Mouse (Mus musculus) liver, postnatal 0 days (tissue): ENCODE measurements around the gene Hoxd4. TPM values are rescaled to one million over a fixed set of nuclear protein-coding genes. Genes with fewer than 3 reads are reported as not detected.

Experiments used
- ATAC-seq: fragments of 200-750 bp; cut with Nextera tagmentation; 2 replicates; pipeline ENCODE4 v1.8.0; 2017; ENCODE audit warnings: mild to moderate bottlenecking, moderate library complexity
- DNase-seq: peaks from one replicate; pipeline ENCODE4 v3.0.0-alpha.2; 2016
- H3K27ac ChIP-seq: fragments of 300-500 bp; sonication (generic); 2 replicates; pipeline ENCODE4 v1.5.1; 2014; ENCODE audit warnings: antibody characterized with exemption, moderate library complexity, mild to moderate bottlenecking, low read depth
- H3K27me3 ChIP-seq: fragments of 300-500 bp; sonication (generic); 2 replicates; pipeline ENCODE4 v1.6.1; 2014; ENCODE audit warnings: low read length, control low read depth, mixed read lengths; ENCODE audit not compliant: insufficient read depth
- H3K36me3 ChIP-seq: fragments of 300-500 bp; sonication (generic); replicated peaks from 2 replicates; pipeline ENCODE4 v1.6.1; 2014; ENCODE audit warnings: mild to moderate bottlenecking, control low read depth, low read length, moderate library complexity, mixed read lengths; ENCODE audit not compliant: insufficient read depth
- H3K4me1 ChIP-seq: fragments of 300-500 bp; sonication (generic); 2 replicates; pipeline ENCODE4 v1.6.1; 2014; ENCODE audit warnings: antibody characterized with exemption, mild to moderate bottlenecking, control low read depth; ENCODE audit not compliant: insufficient read depth
- H3K4me2 ChIP-seq: fragments of 300-500 bp; sonication (generic); 2 replicates; pipeline ENCODE4 v1.6.1; 2014; ENCODE audit warnings: low read depth, mild to moderate bottlenecking, low read length, moderate library complexity, mixed read lengths
- H3K4me3 ChIP-seq: fragments of 300-500 bp; sonication (generic); 2 replicates; pipeline ENCODE4 v1.5.1; 2014; ENCODE audit warnings: low read depth, low read length
- H3K9ac ChIP-seq: fragments of 300-500 bp; sonication (generic); replicated peaks from 2 replicates; pipeline ENCODE4 v1.6.1; 2014; ENCODE audit warnings: mild to moderate bottlenecking, moderate library complexity
- H3K9me3 ChIP-seq: fragments of 300-500 bp; sonication (generic); 2 replicates; pipeline ENCODE4 v1.6.1; 2016; ENCODE audit warnings: mild to moderate bottlenecking, control low read depth, low read length, mixed read lengths
- CTCF ChIP-seq: sonication (generic); IDR thresholded peaks from 2 replicates; pipeline ENCODE4 v1.5.1; 2016; ENCODE audit warnings: antibody characterized with exemption, low read depth
- EP300 ChIP-seq: IDR thresholded peaks from 2 replicates; pipeline ENCODE4 v1.6.1; 2016; ENCODE audit warnings: antibody characterized with exemption, low read depth, mild to moderate bottlenecking
- WGBS: fragments of 180-500 bp; shearing (Covaris S2); extraction: QIAGEN DNeasy Blood & Tissue Kit; methylation state at CpG from one replicate; pipeline ENCODE4 v1.1.7; 2014; ENCODE audit not compliant: insufficient replicate concordance; 5-methylcytosine and 5-hydroxymethylcytosine counted together
- polyA plus RNA-seq: library from polyadenylated mRNA; unstranded; fragments of >200 nt; fragmentation: Nextera tagmentation; extraction: Ambion mirVana; gene quantifications from 2 replicates; pipeline ENCODE4 v1.2.1, GENCODE M21; 2015

Gene Hoxd4
- polyA plus RNA-seq, 1 experiment from 2014 or later, result not detected

- H3K36me3 ChIP-seq, result no peaks in the 10 kb centered on the region
- DNase-seq (no peak), ATAC-seq (no peak)
- H3K9me3 ChIP-seq, result no peaks in the 10 kb centered on the region
- no peaks in the 10 kb centered on the region for H3K4me1 ChIP-seq
- no peak overlapping the region for H3K4me3 ChIP-seq
- H3K4me2 ChIP-seq, result no peak overlapping the region
- peaks cover 98% of the 10 kb centered on the region for H3K27me3 ChIP-seq
- H3K27ac ChIP-seq, result no peak overlapping the region
- no peak for TF ChIP-seq CTCF
- no peak for TF ChIP-seq EP300
- no peak overlapping the region for H3K9ac ChIP-seq
- 4% methylated on average over 20 of the region's 20 CpGs for WGBS
Observed at GRCm38 (mm10) chr2:74738623-74739475, 27.1 kb downstream of the Hoxd4 start.

- TF ChIP-seq CTCF, result no peak
- TF ChIP-seq EP300, result no peak
- H3K4me1 ChIP-seq, result no peaks in the 10 kb centered on the region
- no peak overlapping the region for H3K9ac ChIP-seq
- H3K4me2 ChIP-seq, result no peak overlapping the region
- no peak for ATAC-seq
- no peak overlapping the region for H3K4me3 ChIP-seq
- H3K27ac ChIP-seq, result no peak overlapping the region
- no peaks in the 10 kb centered on the region for H3K9me3 ChIP-seq
- WGBS, result 18% methylated on average over 2 of the region's 2 CpGs
- peaks cover 98% of the 10 kb centered on the region for H3K27me3 ChIP-seq
- H3K36me3 ChIP-seq, result no peaks in the 10 kb centered on the region
- DNase-seq, result no peak
Observed at GRCm38 (mm10) chr2:74739476-74739800, 27.7 kb downstream of the Hoxd4 start.

GRCm38 (mm10) chr2:74739869-74740268, 28.1 kb downstream of the Hoxd4 start:
- no peak overlapping the region for H3K9ac ChIP-seq
- no peaks in the 10 kb centered on the region for H3K4me1 ChIP-seq
- H3K9me3 ChIP-seq, result no peaks in the 10 kb centered on the region
- DNase-seq (no peak), ATAC-seq (no peak)
- no peak overlapping the region for H3K4me3 ChIP-seq
- 9% methylated on average over 14 of the region's 14 CpGs for WGBS
- no peaks in the 10 kb centered on the region for H3K36me3 ChIP-seq
- H3K4me2 ChIP-seq, result no peak overlapping the region
- H3K27me3 ChIP-seq, result peaks cover 97% of the 10 kb centered on the region
- no peak overlapping the region for H3K27ac ChIP-seq
- TF ChIP-seq CTCF, result no peak
- no peak for TF ChIP-seq EP300

- H3K9ac ChIP-seq, result no peak overlapping the region
- 2% methylated on average over 43 of the region's 43 CpGs for WGBS
- H3K4me3 ChIP-seq, result no peak overlapping the region
- H3K9me3 ChIP-seq, result no peaks in the 10 kb centered on the region
- no peak for ATAC-seq
- H3K27me3 ChIP-seq, result peaks cover 96% of the 10 kb centered on the region
- DNase-seq, result no peak
- no peaks in the 10 kb centered on the region for H3K36me3 ChIP-seq
- H3K4me2 ChIP-seq, result no peak overlapping the region
- TF ChIP-seq CTCF (no peak), EP300 (no peak)
- no peak overlapping the region for H3K27ac ChIP-seq
- H3K4me1 ChIP-seq, result no peaks in the 10 kb centered on the region
Observed at GRCm38 (mm10) chr2:74740311-74741091, 28.8 kb downstream of the Hoxd4 start.

- no peak overlapping the region for H3K27ac ChIP-seq
- H3K4me2 ChIP-seq, result no peak overlapping the region
- H3K36me3 ChIP-seq, result no peaks in the 10 kb centered on the region
- H3K9ac ChIP-seq, result no peak overlapping the region
- DNase-seq, result no peak
- H3K4me3 ChIP-seq, result no peak overlapping the region
- H3K27me3 ChIP-seq, result peaks cover 96% of the 10 kb centered on the region
- H3K4me1 ChIP-seq, result no peaks in the 10 kb centered on the region
- no peak for TF ChIP-seq CTCF
- TF ChIP-seq EP300, result no peak
- WGBS, result 39% methylated on average over 2 of the region's 3 CpGs
- ATAC-seq, result no peak
- no peaks in the 10 kb centered on the region for H3K9me3 ChIP-seq
Observed at GRCm38 (mm10) chr2:74741252-74741978, 29.7 kb downstream of the Hoxd4 start.

GRCm38 (mm10) chr2:74741979-74742277, 30.2 kb downstream of the Hoxd4 start:
- Histone ChIP-seq H3K4me2 (no peak overlapping the region), H3K4me3 (no peak overlapping the region), H3K9me3 (no peaks in the 10 kb centered on the region), H3K4me1 (no peaks in the 10 kb centered on the region), H3K27ac (no peak overlapping the region), H3K27me3 (peaks cover 96% of the 10 kb centered on the region), H3K36me3 (no peaks in the 10 kb centered on the region), H3K9ac (no peak overlapping the region)
- DNase-seq (no peak), ATAC-seq (no peak)
- TF ChIP-seq EP300 (no peak), CTCF (no peak)
